Mouse (Mus musculus) testis, postnatal 10 days (tissue): ENCODE measurements around the gene Med12l.

Experiments
- DNase-seq: peaks from one replicate; pipeline ENCODE4 v3.0.0; 2021; ENCODE audit warnings: low spot score

The Med12l gene

GRCm38 (mm10) chr3:59321278-59321876, 315.8 kb downstream of the Med12l start:
- DNase-seq: peak; percentile 66

GRCm38 (mm10) chr3:59328526-59328925, 322.9 kb downstream of the Med12l start:
- DNase-seq: no peak

- DNase-seq: no peak
Observed at GRCm38 (mm10) chr3:59341647-59342427, 336.2 kb downstream of the Med12l start.

- no peak for DNase-seq
Observed at GRCm38 (mm10) chr3:59343026-59343425, 337.4 kb downstream of the Med12l start.

- DNase-seq: peak; percentile 66
Observed at GRCm38 (mm10) chr3:59344065-59344905, 338.7 kb downstream of the Med12l start, which contains the start of gene Igsf10. Igsf10 (minus strand) TSS chr3:59344394.

GRCm38 (mm10) chr3:59351768-59352167, 346.1 kb downstream of the Med12l start:
- no peak for DNase-seq

- no peak for DNase-seq
Observed at GRCm38 (mm10) chr3:59354156-59354555, 348.5 kb downstream of the Med12l start.

- DNase-seq: no peak
Observed at GRCm38 (mm10) chr3:59360102-59360501, 354.5 kb downstream of the Med12l start.

- DNase-seq: no peak
Observed at GRCm38 (mm10) chr3:59361895-59362294, 356.3 kb downstream of the Med12l start.
